Mouse (Mus musculus) heart, embryonic 13.5 days (tissue): ENCODE measurements at regions not wholly inside any gene's neighbourhood (a gene's known extent, or its start where the extent isn't known, plus 50 kb on each side); places are given as distances from the start of the nearest gene placed in this dataset.
"Not testable (repeated sequence)": the region's sequence is repeated elsewhere in the genome, so short reads cannot be mapped to it uniquely, and the experiment has no call there.

Source experiments
- ATAC-seq: fragments of 200-750 bp; cut with Nextera tagmentation; 2 replicates; pipeline ENCODE4 v1.8.0; 2017; ENCODE audit warnings: moderate TSS enrichment; ENCODE audit not compliant: insufficient number of reproducible peaks, low FRiP score, low TSS enrichment; ENCODE audit errors: extremely low read depth
- H3K27ac ChIP-seq: fragments of 300-500 bp; sonication (generic); replicated peaks from 2 replicates; pipeline ENCODE4 v1.5.1; 2015; ENCODE audit warnings: moderate library complexity, mild to moderate bottlenecking, inconsistent platforms
- H3K27me3 ChIP-seq: fragments of 300-500 bp; sonication (generic); replicated peaks from 2 replicates; pipeline ENCODE4 v1.6.1; 2015; ENCODE audit warnings: mild to moderate bottlenecking, inconsistent platforms
- H3K36me3 ChIP-seq: fragments of 300-500 bp; sonication (generic); 2 replicates; pipeline ENCODE4 v1.6.1; 2015; ENCODE audit warnings: mild to moderate bottlenecking, inconsistent platforms
- H3K4me1 ChIP-seq: fragments of 300-500 bp; sonication (generic); 2 replicates; pipeline ENCODE4 v1.6.1; 2015; ENCODE audit warnings: inconsistent platforms
- H3K4me2 ChIP-seq: fragments of 300-500 bp; sonication (generic); 2 replicates; pipeline ENCODE4 v1.6.1; 2015; ENCODE audit warnings: inconsistent platforms, mild to moderate bottlenecking, moderate library complexity
- H3K4me3 ChIP-seq: fragments of 300-500 bp; sonication (generic); 2 replicates; pipeline ENCODE4 v1.5.1; 2015; ENCODE audit warnings: moderate library complexity, mild to moderate bottlenecking, inconsistent platforms
- H3K9ac ChIP-seq: fragments of 300-500 bp; sonication (generic); 2 replicates; pipeline ENCODE4 v1.6.1; 2015; ENCODE audit warnings: inconsistent platforms, mild to moderate bottlenecking, moderate library complexity
- H3K9me3 ChIP-seq: fragments of 300-500 bp; sonication (generic); 2 replicates; pipeline ENCODE4 v1.6.1; 2016; ENCODE audit warnings: inconsistent platforms
- WGBS: fragments of 180-500 bp; shearing (Covaris S2); methylation state at CpG from one replicate; pipeline ENCODE4 v1.1.7; 2015; ENCODE audit warnings: mixed read lengths; 5-methylcytosine and 5-hydroxymethylcytosine counted together

- 83% methylated on average over 2 of the region's 2 CpGs for WGBS
- Histone ChIP-seq H3K27me3 (no peaks in the 10 kb centered on the region), H3K36me3 (no peaks in the 10 kb centered on the region), H3K4me1 (peaks cover 2% of the 10 kb centered on the region; the same call in 1 of the 2 replicates), H3K9me3 (no peaks in the 10 kb centered on the region), H3K4me2 (no peak overlapping the region), H3K9ac (no peak overlapping the region), H3K27ac (no peak overlapping the region), H3K4me3 (no peak overlapping the region)
- no peak for ATAC-seq
Measured at GRCm38 (mm10) chr10:10190308-10190707, 281.8 kb downstream of the Adgb start.

DNA sequence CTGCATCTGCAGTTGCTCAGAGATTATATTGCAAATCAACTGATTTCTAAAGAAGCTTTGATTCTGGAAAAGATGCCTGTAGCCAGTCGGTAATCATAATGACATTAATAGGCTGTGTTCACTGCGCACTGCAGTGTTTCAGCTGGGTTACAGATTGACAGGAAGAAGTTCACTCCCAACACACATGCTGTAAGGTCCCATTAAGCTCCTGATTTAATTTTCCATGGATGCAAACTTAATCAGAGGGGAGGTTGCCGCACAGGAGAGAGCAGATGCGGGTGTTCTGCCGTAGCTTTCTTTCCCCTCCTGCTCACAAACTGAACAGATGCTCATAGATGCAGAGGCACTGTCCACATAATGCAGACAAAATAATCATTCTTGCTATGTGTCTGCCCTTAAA is 284.0 kb downstream of the Adgb start:
- Histone ChIP-seq H3K27me3 (no peaks in the 10 kb centered on the region), H3K9me3 (no peaks in the 10 kb centered on the region), H3K4me2 (no peak overlapping the region), H3K4me1 (peaks cover 6% of the 10 kb centered on the region; the same call in 1 of the 2 replicates), H3K9ac (no peak overlapping the region), H3K36me3 (no peaks in the 10 kb centered on the region), H3K27ac (no peak overlapping the region), H3K4me3 (no peak overlapping the region)
- 84% methylated on average over 5 of the region's 5 CpGs for WGBS
- ATAC-seq = no peak

DNA sequence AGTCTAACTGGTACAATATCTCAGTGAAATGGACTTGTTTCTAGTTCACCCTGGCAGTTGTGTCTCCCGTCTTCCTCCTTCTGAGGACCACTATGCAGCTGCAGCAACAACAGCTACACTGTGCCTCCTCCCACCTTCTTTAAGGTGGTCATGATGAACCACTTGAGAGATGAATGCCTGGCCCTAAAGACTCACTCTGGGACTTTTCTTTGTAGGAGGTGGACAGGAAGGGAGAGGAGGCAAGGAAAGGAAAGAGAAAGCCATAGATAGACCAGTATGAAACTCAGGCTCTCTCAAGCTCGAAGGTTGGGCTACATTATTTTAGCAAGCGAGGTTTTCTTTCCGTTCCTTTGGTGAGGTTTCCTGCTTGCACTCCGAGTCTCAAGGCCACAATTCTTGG is 285.4 kb downstream of the Adgb start:
- Histone ChIP-seq H3K27me3 (no peaks in the 10 kb centered on the region), H3K9ac (no peak overlapping the region), H3K36me3 (no peaks in the 10 kb centered on the region), H3K4me3 (no peak overlapping the region), H3K9me3 (no peaks in the 10 kb centered on the region), H3K4me2 (no peak overlapping the region), H3K4me1 (peaks cover 6% of the 10 kb centered on the region; the same call in 1 of the 2 replicates), H3K27ac (no peak overlapping the region)
- no peak for ATAC-seq
- WGBS = 66% methylated on average over 5 of the region's 5 CpGs

DNA sequence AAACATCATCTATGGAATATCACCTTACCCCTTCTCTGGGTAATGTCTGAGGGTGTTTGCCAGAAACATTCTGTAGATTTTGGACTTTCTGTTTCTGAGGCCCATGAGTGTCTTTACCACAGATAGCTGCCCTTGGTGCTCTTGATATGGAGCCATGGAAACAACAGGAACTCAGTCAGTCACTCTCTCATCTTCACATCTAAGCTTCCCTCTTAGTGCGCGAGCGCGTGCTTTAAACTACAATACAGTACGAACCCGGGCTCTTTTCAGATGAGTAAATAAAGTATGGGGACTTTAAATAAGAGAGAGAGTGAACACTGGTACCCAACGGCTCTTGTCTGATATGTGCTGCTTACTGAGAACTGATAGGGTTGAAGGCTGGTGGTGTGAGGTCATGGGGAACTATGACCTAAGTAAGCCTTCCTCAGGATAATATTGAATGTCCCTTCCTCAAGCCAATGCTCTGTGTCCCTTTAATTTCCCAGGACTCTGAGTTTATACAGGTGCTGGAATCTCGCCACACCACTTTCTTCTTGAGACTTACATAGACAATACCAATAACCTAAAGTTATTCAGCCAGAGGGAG is 284.5 kb upstream of the Stxbp5 start:
- no peak overlapping the region for H3K27ac ChIP-seq
- WGBS = 73% methylated on average over 8 of the region's 8 CpGs
- no peak overlapping the region for H3K4me2 ChIP-seq

GRCm38 (mm10) chr10:10184386-10184785 is 283.5 kb upstream of the Stxbp5 start:
- H3K9ac ChIP-seq = no peak overlapping the region
- H3K27me3 ChIP-seq = no peaks in the 10 kb centered on the region
- H3K4me2 ChIP-seq = peak overlapping the region; percentile 13; the same call in 1 of the 2 replicates
- no peaks in the 10 kb centered on the region for H3K9me3 ChIP-seq
- H3K4me1 ChIP-seq = peaks cover 6% of the 10 kb centered on the region; the same call in 1 of the 2 replicates
- H3K4me3 ChIP-seq = no peak overlapping the region
- ATAC-seq = no peak
- 0 out of 2 replicates have a peak overlapping the region, but pooled peaks have one; percentile 15 for H3K27ac ChIP-seq
- H3K36me3 ChIP-seq = no peaks in the 10 kb centered on the region
- WGBS = 32% methylated on average over 5 of the region's 5 CpGs

More for the DNA sequence above, 284.5 kb upstream of the Stxbp5 start:
- no peak overlapping the region for H3K4me3 ChIP-seq
- peaks cover 6% of the 10 kb centered on the region; the same call in 1 of the 2 replicates for H3K4me1 ChIP-seq
- no peaks in the 10 kb centered on the region for H3K27me3 ChIP-seq
- H3K9ac ChIP-seq = no peak overlapping the region
- ATAC-seq = no peak
- no peaks in the 10 kb centered on the region for H3K9me3 ChIP-seq
- H3K36me3 ChIP-seq = no peaks in the 10 kb centered on the region

DNA sequence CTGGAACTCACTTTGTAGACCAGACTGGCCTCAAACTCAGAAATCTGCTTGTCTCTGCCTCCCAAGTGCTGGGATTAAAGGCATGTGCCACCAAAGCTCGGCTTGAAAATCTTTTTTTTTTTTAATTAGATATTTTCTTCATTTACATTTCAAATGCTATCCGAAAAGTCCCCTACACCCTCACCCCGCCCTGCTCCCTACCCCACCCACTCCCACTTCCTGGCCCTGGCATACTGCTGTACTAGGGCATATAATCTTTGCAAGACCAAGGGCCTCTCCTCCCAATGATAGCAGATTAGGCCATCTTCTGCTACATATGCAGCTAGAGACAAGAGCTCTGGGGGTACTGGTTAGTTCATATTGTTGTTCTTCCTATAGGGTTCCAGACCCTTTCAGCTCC is 276.2 kb upstream of the Stxbp5 start:
- H3K4me1 ChIP-seq = not testable (repeated sequence)

More for the DNA sequence above, 276.2 kb upstream of the Stxbp5 start:
- 77% methylated on average over 3 of the region's 3 CpGs for WGBS
- not testable (repeated sequence) for H3K4me3 ChIP-seq, ATAC-seq, H3K27me3 ChIP-seq, H3K27ac ChIP-seq, H3K9me3 ChIP-seq, H3K9ac ChIP-seq, H3K4me2 ChIP-seq, H3K36me3 ChIP-seq
